Mouse (Mus musculus) E14TG2a.4 (cell line): ENCODE measurements at regions not wholly inside any gene's neighbourhood (a gene's known extent, or its start where the extent isn't known, plus 50 kb on each side); places are given as distances from the start of the nearest gene placed in this dataset.

Experiments
- H3K27me3 ChIP-seq: 2 replicates; pipeline ENCODE4 v1.6.1; 2014; ENCODE audit warnings: low read length, control low read depth; ENCODE audit not compliant: insufficient read depth
- H3K36me3 ChIP-seq: 2 replicates; pipeline ENCODE4 v1.6.1; 2014; ENCODE audit warnings: low read length, control low read depth; ENCODE audit not compliant: insufficient read depth
- H3K4me1 ChIP-seq: replicated peaks from 2 replicates; pipeline ENCODE4 v1.6.1; 2014; ENCODE audit warnings: low read depth, low read length, control low read depth
- H3K4me3 ChIP-seq: replicated peaks from 2 replicates; pipeline ENCODE4 v1.5.1; 2014; ENCODE audit warnings: mild to moderate bottlenecking, low read length
- H3K9me3 ChIP-seq: 2 replicates; pipeline ENCODE4 v1.6.1; 2014; ENCODE audit warnings: low read length, control low read depth
- CTCF ChIP-seq: conservative IDR thresholded peaks from 2 replicates; pipeline ENCODE4 v1.5.1; 2014; ENCODE audit warnings: low read length
- NANOG ChIP-seq: IDR thresholded peaks from 2 replicates; pipeline ENCODE4 v1.6.1; 2014; ENCODE audit warnings: borderline replicate concordance, low read length, mixed read lengths
- POU5F1 ChIP-seq: IDR thresholded peaks from 2 replicates; pipeline ENCODE4 v1.6.1; 2014; ENCODE audit warnings: low read length, borderline replicate concordance

GRCm38 (mm10) chr7:37092572-37092971 is 394.7 kb downstream of the Tshz3 start:
- H3K27me3 ChIP-seq: no peaks in the 10 kb centered on the region
- H3K9me3 ChIP-seq: no peaks in the 10 kb centered on the region; the same call in 1 of the 2 replicates
- H3K36me3 ChIP-seq: no peaks in the 10 kb centered on the region
- TF ChIP-seq CTCF (no peak), POU5F1 (no peak), NANOG (no peak)
- no peaks in the 10 kb centered on the region for H3K4me1 ChIP-seq
- H3K4me3 ChIP-seq: no peak overlapping the region

GRCm38 (mm10) chr7:37093721-37094120 is 395.8 kb downstream of the Tshz3 start:
- Histone ChIP-seq H3K36me3 (no peaks in the 10 kb centered on the region), H3K4me1 (no peaks in the 10 kb centered on the region), H3K27me3 (no peaks in the 10 kb centered on the region), H3K4me3 (no peak overlapping the region), H3K9me3 (no peaks in the 10 kb centered on the region; the same call in 1 of the 2 replicates)
- TF ChIP-seq NANOG: no peak
- no peak for TF ChIP-seq POU5F1
- no peak for TF ChIP-seq CTCF

GRCm38 (mm10) chr7:37095839-37096238 is 397.9 kb downstream of the Tshz3 start:
- no peaks in the 10 kb centered on the region for H3K4me1 ChIP-seq
- no peak for TF ChIP-seq CTCF
- TF ChIP-seq NANOG: no peak
- no peak for TF ChIP-seq POU5F1

GRCm38 (mm10) chr7:37096291-37096690 is 398.4 kb downstream of the Tshz3 start:
- H3K9me3 ChIP-seq: no peaks in the 10 kb centered on the region; the same call in 1 of the 2 replicates
- no peaks in the 10 kb centered on the region for H3K4me1 ChIP-seq
- H3K4me3 ChIP-seq: no peak overlapping the region
- TF ChIP-seq POU5F1: no peak
- TF ChIP-seq CTCF: no peak
- TF ChIP-seq NANOG: no peak
- H3K36me3 ChIP-seq: no peaks in the 10 kb centered on the region
- H3K27me3 ChIP-seq: peaks cover 3% of the 10 kb centered on the region; the same call in 1 of the 2 replicates

More at GRCm38 (mm10) chr7:37095839-37096238, 397.9 kb downstream of the Tshz3 start:
- no peaks in the 10 kb centered on the region; the same call in 1 of the 2 replicates for H3K9me3 ChIP-seq
- no peaks in the 10 kb centered on the region for H3K36me3 ChIP-seq
- H3K4me3 ChIP-seq: no peak overlapping the region
- peaks cover 3% of the 10 kb centered on the region; the same call in 1 of the 2 replicates for H3K27me3 ChIP-seq

- no peak for TF ChIP-seq POU5F1
- no peak for TF ChIP-seq NANOG
- no peak for TF ChIP-seq CTCF
- no peaks in the 10 kb centered on the region for H3K4me1 ChIP-seq
- H3K27me3 ChIP-seq: peaks cover 3% of the 10 kb centered on the region; the same call in 1 of the 2 replicates
Measured at GRCm38 (mm10) chr7:37098950-37099349, 401.0 kb downstream of the Tshz3 start.

GRCm38 (mm10) chr7:37104671-37105070 is 406.8 kb downstream of the Tshz3 start:
- Histone ChIP-seq H3K4me3 (no peak overlapping the region), H3K9me3 (no peaks in the 10 kb centered on the region), H3K27me3 (peaks cover 3% of the 10 kb centered on the region; the same call in 1 of the 2 replicates), H3K36me3 (no peaks in the 10 kb centered on the region), H3K4me1 (peaks cover 8% of the 10 kb centered on the region; the same call in 1 of the 2 replicates)
- TF ChIP-seq CTCF (no peak), NANOG (no peak), POU5F1 (no peak)

More at GRCm38 (mm10) chr7:37098950-37099349, 401.0 kb downstream of the Tshz3 start:
- no peaks in the 10 kb centered on the region for H3K36me3 ChIP-seq
- no peak overlapping the region for H3K4me3 ChIP-seq
- no peaks in the 10 kb centered on the region for H3K9me3 ChIP-seq

- no peaks in the 10 kb centered on the region for H3K36me3 ChIP-seq
- peaks cover 8% of the 10 kb centered on the region; the same call in 1 of the 2 replicates for H3K4me1 ChIP-seq
- TF ChIP-seq CTCF (no peak), NANOG (no peak), POU5F1 (no peak)
- H3K27me3 ChIP-seq: no peaks in the 10 kb centered on the region
- no peak overlapping the region for H3K4me3 ChIP-seq
- H3K9me3 ChIP-seq: no peaks in the 10 kb centered on the region
Measured at GRCm38 (mm10) chr7:37111071-37111470, 413.2 kb downstream of the Tshz3 start.

GRCm38 (mm10) chr7:37120776-37121175 is 422.9 kb downstream of the Tshz3 start:
- no peaks in the 10 kb centered on the region for H3K27me3 ChIP-seq
- H3K4me1 ChIP-seq: no peaks in the 10 kb centered on the region
- no peak for TF ChIP-seq POU5F1
- no peak for TF ChIP-seq CTCF
- no peak for TF ChIP-seq NANOG
- H3K4me3 ChIP-seq: no peak overlapping the region
- no peaks in the 10 kb centered on the region for H3K36me3 ChIP-seq
- no peaks in the 10 kb centered on the region for H3K9me3 ChIP-seq

GRCm38 (mm10) chr7:37140191-37140590 is 442.3 kb downstream of the Tshz3 start:
- no peak overlapping the region for H3K4me3 ChIP-seq
- H3K27me3 ChIP-seq: peaks cover 6% of the 10 kb centered on the region; the same call in 1 of the 2 replicates
- no peaks in the 10 kb centered on the region for H3K36me3 ChIP-seq

More at GRCm38 (mm10) chr7:37140191-37140590, 442.3 kb downstream of the Tshz3 start:
- Histone ChIP-seq H3K9me3 (no peaks in the 10 kb centered on the region), H3K4me1 (no peaks in the 10 kb centered on the region)
- TF ChIP-seq CTCF: no peak
- no peak for TF ChIP-seq POU5F1
- TF ChIP-seq NANOG: no peak
